Mouse (Mus musculus) intestine, postnatal 0 days (tissue): ENCODE results near the gene Sept4. TPM values are rescaled to one million over a fixed set of nuclear protein-coding genes. Genes with fewer than 3 reads are reported as not detected.

Experiments
- ATAC-seq: fragments of 200-750 bp; cut with Nextera tagmentation; 2 replicates; pipeline ENCODE4 v1.8.0; 2017; ENCODE audit warnings: mild to moderate bottlenecking, moderate TSS enrichment, moderate library complexity
- H3K27ac ChIP-seq: fragments of 300-500 bp; sonication (generic); 2 replicates; pipeline ENCODE4 v1.5.1; 2014; ENCODE audit warnings: mild to moderate bottlenecking, low read depth, low read length, moderate library complexity
- H3K27me3 ChIP-seq: fragments of 300-500 bp; sonication (generic); replicated peaks from 2 replicates; pipeline ENCODE4 v1.6.1; 2014; ENCODE audit warnings: low read length, mixed read lengths; ENCODE audit not compliant: control insufficient read depth, insufficient read depth
- H3K36me3 ChIP-seq: fragments of 300-500 bp; sonication (generic); 2 replicates; pipeline ENCODE4 v1.6.1; 2014; ENCODE audit warnings: mild to moderate bottlenecking, moderate library complexity; ENCODE audit not compliant: control insufficient read depth, insufficient read depth
- H3K4me1 ChIP-seq: fragments of 300-500 bp; sonication (generic); replicated peaks from 2 replicates; pipeline ENCODE4 v1.6.1; 2014; ENCODE audit warnings: antibody characterized with exemption, low read length, mixed read lengths; ENCODE audit not compliant: control insufficient read depth, insufficient read depth
- H3K4me2 ChIP-seq: fragments of 300-500 bp; sonication (generic); replicated peaks from 2 replicates; pipeline ENCODE4 v1.6.1; 2014; ENCODE audit warnings: low read depth, mild to moderate bottlenecking, moderate library complexity
- H3K4me3 ChIP-seq: fragments of 300-500 bp; sonication (generic); 2 replicates; pipeline ENCODE4 v1.5.1; 2014; ENCODE audit warnings: low read depth, low read length
- H3K9ac ChIP-seq: fragments of 300-500 bp; sonication (generic); 2 replicates; pipeline ENCODE4 v1.6.1; 2014; ENCODE audit warnings: mild to moderate bottlenecking, low read depth, low read length
- H3K9me3 ChIP-seq: fragments of 300-500 bp; sonication (generic); 2 replicates; pipeline ENCODE4 v1.6.1; 2016; ENCODE audit warnings: mixed run types; ENCODE audit not compliant: control insufficient read depth
- CTCF ChIP-seq: sonication (generic); IDR thresholded peaks from 2 replicates; pipeline ENCODE4 v1.5.1; 2016; ENCODE audit warnings: low read depth, mild to moderate bottlenecking, control low read depth, antibody characterized with exemption, moderate library complexity
- WGBS: fragments of 180-500 bp; shearing (Covaris S2); extraction: QIAGEN DNeasy Blood & Tissue Kit; methylation state at CpG from one replicate; pipeline ENCODE4 v1.1.7; 2014; 5-methylcytosine and 5-hydroxymethylcytosine counted together
- polyA plus RNA-seq: library from polyadenylated mRNA; unstranded; fragments of >200 nt; fragmentation: Nextera tagmentation; extraction: Ambion mirVana; gene quantifications from 2 replicates; pipeline ENCODE4 v1.2.1, GENCODE M21; 2015

Gene Sept4
- polyA plus RNA-seq, 1 experiment from 2014 or later, result 47.3 TPM

GRCm38 (mm10) chr11:87578249-87578962, 9.7 kb downstream of the Sept4 start:
- H3K9me3 ChIP-seq, result no peaks in the 10 kb centered on the region
- no peak for TF ChIP-seq CTCF
- peak overlapping the region; percentile 47 for H3K4me3 ChIP-seq
- 1% methylated on average over 40 of the region's 40 CpGs for WGBS
- peak overlapping the region; percentile 46 for H3K9ac ChIP-seq
- H3K36me3 ChIP-seq, result no peaks in the 10 kb centered on the region
- peak overlapping the region; percentile 84 for H3K4me2 ChIP-seq
- no peaks in the 10 kb centered on the region for H3K27me3 ChIP-seq
- peak overlapping the region; percentile 22; the same call in 1 of the 2 replicates for H3K27ac ChIP-seq
- ATAC-seq, result peak; percentile 75
- no peaks in the 10 kb centered on the region; the same call in 1 of the 2 replicates for H3K4me1 ChIP-seq

DNA sequence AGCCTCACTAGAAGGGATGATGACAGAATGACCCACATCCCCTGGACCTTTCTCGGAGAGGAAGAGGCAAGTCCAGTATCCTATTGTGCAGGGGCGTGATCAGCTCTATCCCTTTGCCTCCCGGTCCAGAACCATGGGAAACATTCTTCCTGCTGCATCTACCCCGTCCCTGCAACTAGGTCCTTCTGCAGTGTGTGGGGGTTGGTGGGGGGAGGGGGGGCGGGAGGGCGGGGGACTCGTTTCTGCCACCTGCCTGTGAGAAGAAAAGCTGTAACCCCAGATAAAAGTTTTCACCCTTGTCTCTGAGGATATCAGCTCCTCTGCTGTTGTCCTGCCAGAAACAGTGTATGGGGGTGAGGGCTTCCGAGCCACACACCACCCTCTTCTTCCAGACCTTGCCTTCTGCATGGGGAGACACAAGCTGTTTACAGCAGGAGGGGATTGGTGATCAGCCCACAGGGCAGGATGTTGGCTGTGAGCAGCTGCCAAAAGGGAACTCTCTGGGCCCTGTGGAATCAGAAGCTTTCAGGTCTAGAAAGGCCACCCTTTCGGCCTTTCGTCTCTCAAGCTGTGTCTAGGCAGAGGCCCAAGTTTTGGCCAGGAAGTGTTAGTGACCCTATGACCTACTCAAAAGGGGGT, 10.4 kb downstream of the Sept4 start:
- WGBS, result 24% methylated on average over 10 of the region's 10 CpGs
- H3K36me3 ChIP-seq, result no peaks in the 10 kb centered on the region
- no peak for ATAC-seq
- peak overlapping the region; percentile 46; the same call in 1 of the 2 replicates for H3K9ac ChIP-seq
- no peaks in the 10 kb centered on the region for H3K9me3 ChIP-seq
- H3K4me3 ChIP-seq, result peak overlapping the region; percentile 47
- no peak overlapping the region for H3K27ac ChIP-seq
- TF ChIP-seq CTCF, result no peak
- no peaks in the 10 kb centered on the region; the same call in 1 of the 2 replicates for H3K4me1 ChIP-seq
- no peaks in the 10 kb centered on the region for H3K27me3 ChIP-seq
- peak overlapping the region; percentile 84 for H3K4me2 ChIP-seq

DNA sequence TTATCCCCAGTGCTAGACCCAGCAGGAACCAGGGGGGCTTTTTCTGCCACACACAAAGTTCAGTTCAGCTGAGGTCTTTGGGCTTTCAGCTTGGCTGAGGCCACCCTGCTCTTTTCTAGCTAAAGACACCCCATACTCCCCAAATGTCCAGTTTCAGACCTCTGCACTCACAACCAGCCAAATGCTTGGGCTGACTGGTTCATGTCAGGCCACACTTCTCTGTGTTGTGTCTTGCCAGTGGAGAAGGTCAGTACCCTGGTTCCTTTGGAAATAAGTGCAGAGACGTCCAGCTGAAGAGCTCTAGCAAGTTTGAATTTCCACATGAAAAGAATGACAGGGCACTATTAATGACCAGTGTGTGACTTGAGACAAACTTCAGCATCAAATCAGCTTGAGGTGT, 11.0 kb downstream of the Sept4 start:
- no peak overlapping the region for H3K4me3 ChIP-seq
- H3K9ac ChIP-seq, result no peak overlapping the region
- WGBS, result 64% methylated on average over 1 of the region's 1 CpGs

DNA sequence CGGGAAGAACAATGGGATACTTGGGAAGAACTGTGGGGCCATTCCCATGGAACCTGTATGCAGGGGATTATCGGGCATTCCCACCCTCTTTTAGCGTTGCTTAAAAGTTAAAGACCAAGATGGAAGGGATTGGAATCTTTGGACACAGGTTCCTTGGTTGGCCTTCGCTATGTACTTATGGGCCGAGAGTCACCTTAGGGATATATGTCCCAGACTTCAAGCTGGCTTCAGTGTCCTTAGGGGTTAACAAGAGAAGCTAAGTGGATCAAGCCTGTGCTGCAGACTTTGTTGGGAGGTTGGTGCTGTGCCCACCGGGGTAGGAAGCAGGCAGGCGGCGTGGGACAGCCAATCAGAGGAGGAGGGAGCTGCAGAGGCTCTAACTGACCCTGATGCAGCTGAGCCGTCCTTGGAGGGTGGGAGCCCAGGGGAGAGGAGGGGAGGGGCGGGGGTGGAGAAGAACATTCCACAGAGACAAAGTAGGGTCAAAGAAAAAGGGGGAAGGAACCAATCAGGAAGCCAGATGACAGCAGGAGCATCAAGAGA, 11.9 kb downstream of the Sept4 start:
- H3K4me2 ChIP-seq, result no peak overlapping the region; the same call in 1 of the 2 replicates
- 58% methylated on average over 9 of the region's 10 CpGs for WGBS

More for the DNA sequence above, 11.0 kb downstream of the Sept4 start:
- peak overlapping the region; percentile 84 for H3K4me2 ChIP-seq
- H3K27me3 ChIP-seq, result no peaks in the 10 kb centered on the region
- no peaks in the 10 kb centered on the region for H3K9me3 ChIP-seq
- no peak for TF ChIP-seq CTCF
- no peak overlapping the region for H3K27ac ChIP-seq
- ATAC-seq, result no peak
- no peaks in the 10 kb centered on the region; the same call in 1 of the 2 replicates for H3K4me1 ChIP-seq
- no peaks in the 10 kb centered on the region for H3K36me3 ChIP-seq

DNA sequence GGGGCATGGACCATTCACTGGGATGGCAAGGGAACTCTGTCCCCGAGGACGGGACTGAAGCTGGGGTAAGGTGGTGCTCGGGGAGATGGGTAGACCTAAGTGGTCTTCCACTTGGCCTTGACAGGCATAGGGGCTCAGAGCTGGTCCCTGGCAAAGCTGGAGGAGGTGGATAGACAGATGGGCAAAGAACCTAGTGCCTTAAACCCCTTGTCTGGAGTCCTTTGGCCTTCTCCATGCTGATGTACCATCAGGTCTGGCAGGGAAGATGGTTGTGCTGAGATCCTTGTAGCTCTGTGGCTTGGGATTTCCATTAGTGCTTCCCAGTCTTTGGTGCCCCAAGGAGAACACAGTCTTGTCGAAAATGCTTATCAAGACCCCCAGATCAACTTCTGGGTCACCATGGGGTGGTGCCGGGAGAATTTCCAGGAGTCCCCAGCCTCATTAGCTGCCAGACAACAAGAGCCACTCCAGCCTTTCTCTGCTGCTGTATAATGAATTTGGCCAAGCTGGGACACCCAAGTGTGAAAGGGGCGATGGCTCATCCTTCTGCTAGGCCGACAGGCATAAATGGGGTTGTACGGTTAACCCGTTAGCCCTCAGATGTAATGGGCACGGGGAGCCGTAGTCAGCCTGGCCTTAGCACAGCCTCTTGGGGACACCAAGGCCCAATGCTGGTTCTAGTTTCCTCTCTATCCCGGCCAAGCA, 12.6 kb downstream of the Sept4 start:
- Histone ChIP-seq H3K4me3 (no peak overlapping the region), H3K9me3 (no peaks in the 10 kb centered on the region)
- WGBS, result 87% methylated on average over 12 of the region's 12 CpGs

More for the DNA sequence above, 11.9 kb downstream of the Sept4 start:
- Histone ChIP-seq H3K9me3 (no peaks in the 10 kb centered on the region), H3K27ac (no peak overlapping the region), H3K36me3 (no peaks in the 10 kb centered on the region), H3K4me3 (no peak overlapping the region), H3K4me1 (no peaks in the 10 kb centered on the region; the same call in 1 of the 2 replicates), H3K9ac (no peak overlapping the region), H3K27me3 (no peaks in the 10 kb centered on the region)
- TF ChIP-seq CTCF, result no peak
- ATAC-seq, result no peak

More for the DNA sequence above, 12.6 kb downstream of the Sept4 start:
- ATAC-seq, result no peak
- Histone ChIP-seq H3K27me3 (no peaks in the 10 kb centered on the region), H3K9ac (no peak overlapping the region), H3K4me1 (no peaks in the 10 kb centered on the region; the same call in 1 of the 2 replicates), H3K36me3 (no peaks in the 10 kb centered on the region), H3K27ac (no peak overlapping the region), H3K4me2 (no peak overlapping the region; the same call in 1 of the 2 replicates)
- TF ChIP-seq CTCF, result no peak
